Mouse (Mus musculus): ENCODE results near the gene Lpp.

GRCm38 (mm10) chr16:24444818-24445217 is 51.5 kb downstream of the Lpp start:
- TF ChIP-seq CTCF (IDR thresholded peaks at IDR 0.05; ENCODE audit: low read depth, low read length), result no peak
- no peak for TF ChIP-seq POLR2A (IDR thresholded peaks at IDR 0.05; ENCODE audit: borderline replicate concordance, low read depth, low read length)

All from bone marrow macrophage, adult 2 months (primary cell).